In the genomic region with DNA sequence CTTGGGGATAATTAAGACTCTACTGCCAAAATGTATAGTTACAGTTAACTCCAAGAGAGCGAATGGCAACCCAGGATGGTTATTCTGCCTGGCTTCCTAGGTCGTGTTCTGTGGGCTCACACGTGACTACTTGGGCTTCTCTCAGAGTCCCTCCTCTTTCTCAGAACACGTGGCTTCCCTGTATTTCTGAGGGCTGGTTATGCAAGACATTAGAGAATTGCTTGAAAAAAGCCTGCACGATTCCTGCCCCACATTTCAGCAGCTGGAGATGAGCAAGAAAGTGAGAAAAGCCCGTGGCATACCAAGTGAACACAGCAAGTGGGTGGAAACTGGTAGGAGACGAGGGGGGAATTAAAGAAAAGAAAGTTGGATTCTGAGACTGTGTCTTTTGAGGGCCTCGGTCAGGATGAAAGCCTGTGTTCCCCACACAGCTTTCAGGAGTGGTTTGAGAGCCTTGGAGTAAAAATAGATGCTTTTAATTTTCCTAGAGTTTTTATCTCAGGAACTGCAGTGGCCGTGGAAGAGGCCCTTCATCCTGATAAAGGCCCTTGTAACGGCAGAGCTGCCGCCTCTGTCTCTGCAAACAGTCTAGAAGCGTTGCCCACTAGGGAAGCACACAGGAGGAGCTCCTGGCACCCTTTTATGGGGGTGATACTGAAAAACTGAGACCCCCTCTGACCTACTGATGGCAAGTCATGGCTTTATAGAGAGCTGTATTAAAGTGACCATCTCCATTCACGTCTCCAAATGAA, we compare ENCODE assay signal across 9 mouse cellular contexts. TPM values are rescaled to one million over a fixed set of nuclear protein-coding genes. Genes with fewer than 3 reads are reported as not detected.
DNase-seq lines count a peak whose midpoint lies in the region; ATAC-seq and TF ChIP-seq lines count a peak whose summit lies in the region.
"Had no signal": no experiment of that assay in that cellular context is flagged by ENCODE, and none has a peak within 500 bp of the region (broad histone marks: within the 10 kb centered on the region; RNA-seq: fewer than 3 reads in every experiment).

No protein-coding gene starts in this region.

- WGBS in midbrain, embryonic 13.5 days = 66% methylated on average over 13 of the region's 13 CpGs
- WGBS in midbrain, embryonic 11.5 days = 74% methylated on average over 13 of the region's 13 CpGs
- WGBS in forebrain, postnatal 0 days = 58% methylated on average over 13 of the region's 13 CpGs

- H3K27ac ChIP-seq in midbrain, embryonic 13.5 days = 0 out of 2 replicates have a peak overlapping the region, but pooled peaks have one; percentile 25
- H3K27ac ChIP-seq in midbrain, embryonic 11.5 days (ENCODE audit: low read depth, low read length) = no peak overlapping the region
- peak overlapping the region; percentile 29; the same call in 1 of the 2 replicates for H3K27ac ChIP-seq in forebrain, postnatal 0 days (ENCODE audit: low read depth, low read length)
- H3K27ac ChIP-seq: limb, embryonic 13.5 days had no signal

- H3K9me3 ChIP-seq in midbrain, embryonic 13.5 days = no peaks in the 10 kb centered on the region
- H3K9me3 ChIP-seq in midbrain, embryonic 11.5 days (ENCODE audit: control insufficient read depth, low read length) = no peaks in the 10 kb centered on the region
- no peaks in the 10 kb centered on the region for H3K9me3 ChIP-seq in forebrain, postnatal 0 days (ENCODE audit: low read length)
- H3K9me3 ChIP-seq: limb, embryonic 13.5 days had no signal

- H3K4me1 ChIP-seq in midbrain, embryonic 13.5 days (replicated peaks) = peaks cover 19% of the 10 kb centered on the region
- no peaks in the 10 kb centered on the region for H3K4me1 ChIP-seq in midbrain, embryonic 11.5 days (ENCODE audit: control insufficient read depth, insufficient read depth, low read length)
- H3K4me1 ChIP-seq in forebrain, postnatal 0 days (ENCODE audit: insufficient read depth) = no peaks in the 10 kb centered on the region; the same call in 1 of the 2 replicates

- no peak overlapping the region for H3K9ac ChIP-seq in midbrain, embryonic 13.5 days (replicated peaks)
- no peak overlapping the region for H3K9ac ChIP-seq in midbrain, embryonic 11.5 days (ENCODE audit: low read length)
- H3K9ac ChIP-seq in forebrain, postnatal 0 days = no peak overlapping the region
- H3K9ac ChIP-seq: limb, embryonic 13.5 days had no signal

- no peak overlapping the region for H3K4me3 ChIP-seq in midbrain, embryonic 13.5 days (replicated peaks)
- no peak overlapping the region for H3K4me3 ChIP-seq in midbrain, embryonic 11.5 days (ENCODE audit: low read depth, low read length)
- H3K4me3 ChIP-seq in forebrain, postnatal 0 days (ENCODE audit: low read depth, low read length) = no peak overlapping the region
- H3K4me3 ChIP-seq: limb, embryonic 13.5 days had no signal

- intact Hi-C loops in left cerebral cortex, postnatal 25 days (cut with DNase I) = no loop called here

- no peak overlapping the region for H3K4me2 ChIP-seq in midbrain, embryonic 13.5 days (replicated peaks)
- H3K4me2 ChIP-seq in midbrain, embryonic 11.5 days = no peak overlapping the region
- no peak overlapping the region for H3K4me2 ChIP-seq in forebrain, postnatal 0 days (ENCODE audit: low read depth)
- H3K4me2 ChIP-seq: limb, embryonic 13.5 days had no signal

- no peak for DNase-seq in midbrain, embryonic 11.5 days (ENCODE audit: low spot score, missing footprints)
- no peak for DNase-seq in forebrain, postnatal 0 days
- DNase-seq in left cerebral cortex, postnatal 25 days (ENCODE audit: low spot score in 2 of 2) = peak; percentile 77 to 95
- DNase-seq in right cerebral cortex, postnatal 10 days (ENCODE audit: low spot score in 2 of 2) = peak; percentile 70 to 84
- DNase-seq in embryo, embryonic 9.5 days (ENCODE audit: extremely low spot score) = no peak
- no peak for DNase-seq in adrenal gland, adult 2 months
- no peak for DNase-seq in testis, postnatal 10 days (ENCODE audit: low spot score)

- no peak for ATAC-seq in midbrain, embryonic 13.5 days
- ATAC-seq in midbrain, embryonic 11.5 days (ENCODE audit: low FRiP score) = no peak
- ATAC-seq in forebrain, postnatal 0 days = peak; percentile 60; the same call in 1 of the 2 replicates

- H3K36me3 ChIP-seq in midbrain, embryonic 13.5 days = peaks cover 16% of the 10 kb centered on the region
- H3K36me3 ChIP-seq in midbrain, embryonic 11.5 days (ENCODE audit: control insufficient read depth, insufficient read depth, low read length) = no peaks in the 10 kb centered on the region
- peaks cover 13% of the 10 kb centered on the region for H3K36me3 ChIP-seq in forebrain, postnatal 0 days (ENCODE audit: insufficient read depth)

- no peaks in the 10 kb centered on the region for H3K27me3 ChIP-seq in midbrain, embryonic 13.5 days
- H3K27me3 ChIP-seq in midbrain, embryonic 11.5 days (ENCODE audit: control insufficient read depth, insufficient read depth, low read length) = no peaks in the 10 kb centered on the region
- no peaks in the 10 kb centered on the region for H3K27me3 ChIP-seq in forebrain, postnatal 0 days (ENCODE audit: insufficient read depth, low read length)
- H3K27me3 ChIP-seq: limb, embryonic 13.5 days had no signal

- TF ChIP-seq CTCF in forebrain, postnatal 0 days (IDR thresholded peaks at IDR 0.05; ENCODE audit: low read depth) = no peak

RNA-seq across cellular contexts. Expression of a gene that starts 21.6 kb away (rescaled TPM):
- polyA plus RNA-seq in midbrain, embryonic 13.5 days (2015; fragmentation: Nextera tagmentation; extraction: Ambion mirVana) = 6.0 and 7.1 TPM in 2 replicates
- polyA plus RNA-seq in midbrain, embryonic 11.5 days (2014; fragmentation: Nextera tagmentation; extraction: Ambion mirVana) = 0.41 and 0.51 TPM in 2 replicates
- total RNA-seq in forebrain, postnatal 0 days (2014; rRNA removed) = 10.7 and 12.5 TPM in 2 replicates
- 12.3 and 21.7 TPM in 2 replicates for polyA plus RNA-seq in forebrain, postnatal 0 days (2015; fragmentation: Nextera tagmentation; extraction: Ambion mirVana)
- 10 to 100 TPM; 51.9 to 54.0 TPM for total RNA-seq in left cerebral cortex, postnatal 25 days (2021)
- total RNA-seq in adrenal gland, adult 2 months (2021) = 1 to 10 TPM; 1.2 to 1.4 TPM
- polyA plus RNA-seq in adrenal gland, adult 2 months (2012; rRNA removed) = 3.1 and 5.2 TPM in 2 replicates
- polyA plus RNA-seq: limb, embryonic 13.5 days had no signal

RNA-seq across cellular contexts. Expression of a gene that starts 21.8 kb away (rescaled TPM):
- 49.8 and 51.2 TPM in 2 replicates for polyA plus RNA-seq in midbrain, embryonic 13.5 days (2015; fragmentation: Nextera tagmentation; extraction: Ambion mirVana)
- 37.9 and 38.4 TPM in 2 replicates for polyA plus RNA-seq in midbrain, embryonic 11.5 days (2014; fragmentation: Nextera tagmentation; extraction: Ambion mirVana)
- total RNA-seq in forebrain, postnatal 0 days (2014; rRNA removed) = 53.1 and 62.9 TPM in 2 replicates
- 28.4 and 38.1 TPM in 2 replicates for polyA plus RNA-seq in forebrain, postnatal 0 days (2015; fragmentation: Nextera tagmentation; extraction: Ambion mirVana)
- 10 to 100 TPM; 79.9 to 87.8 TPM for total RNA-seq in left cerebral cortex, postnatal 25 days (2021)
- total RNA-seq in adrenal gland, adult 2 months (2021) = 10 to 100 TPM; 17.9 to 29.3 TPM
- polyA plus RNA-seq in adrenal gland, adult 2 months (2012; rRNA removed) = 38.5 and 39.8 TPM in 2 replicates

RNA-seq across cellular contexts. Expression of a gene that starts 52.5 kb away (rescaled TPM):
- polyA plus RNA-seq in midbrain, embryonic 13.5 days (2015; fragmentation: Nextera tagmentation; extraction: Ambion mirVana) = 3.7 and 4.3 TPM in 2 replicates
- 0.64 and 0.77 TPM in 2 replicates for polyA plus RNA-seq in midbrain, embryonic 11.5 days (2014; fragmentation: Nextera tagmentation; extraction: Ambion mirVana)
- total RNA-seq in forebrain, postnatal 0 days (2014; rRNA removed) = 20.1 and 21.8 TPM in 2 replicates
- 6.6 and 8.5 TPM in 2 replicates for polyA plus RNA-seq in forebrain, postnatal 0 days (2015; fragmentation: Nextera tagmentation; extraction: Ambion mirVana)
- 10 to 100 TPM; 42.0 to 45.8 TPM for total RNA-seq in left cerebral cortex, postnatal 25 days (2021)
- 1 to 10 TPM; 1.3 to 2.4 TPM for total RNA-seq in adrenal gland, adult 2 months (2021)
- 1.0 and 1.8 TPM in 2 replicates for polyA plus RNA-seq in adrenal gland, adult 2 months (2012; rRNA removed)

Comparison
In these comparisons a context has a peak if more than half of its experiments do, and no peak if none do; other contexts are left out.
1. DNase-seq: peak in left cerebral cortex, postnatal 25 days (2 of 2) and right cerebral cortex, postnatal 10 days (2 of 2); none in midbrain, embryonic 11.5 days (single experiment), forebrain, postnatal 0 days (single experiment), embryo, embryonic 9.5 days (single experiment), adrenal gland, adult 2 months (single experiment) and testis, postnatal 10 days (single experiment).